Mouse (Mus musculus) spleen, adult 2 months (tissue): ENCODE data around the gene Krtap5-5. TPM values are rescaled to one million over a fixed set of nuclear protein-coding genes. Genes with fewer than 3 reads are reported as not detected.
"Not testable (repeated sequence)": the region's sequence is repeated elsewhere in the genome, so short reads cannot be mapped to it uniquely, and the experiment has no call there.

Experiments
- DNase-seq, 2 experiments: peaks; one replicate each; pipeline versions ENCODE4 v3.0.0 to v3.0.0-alpha.2; 2012 to 2021; ENCODE audit warnings: low spot score in 2 of 2, low read depth in 1 of 2
- H3K27ac ChIP-seq: fragments of 200-500 bp; 2 replicates; pipeline ENCODE4 v1.5.1; 2012; ENCODE audit warnings: low read length, inconsistent platforms; ENCODE audit not compliant: insufficient read depth
- H3K27me3 ChIP-seq: fragments of 200-500 bp; 2 replicates; pipeline ENCODE4 v1.6.1; 2012; ENCODE audit warnings: mild to moderate bottlenecking, moderate library complexity, low read length, inconsistent platforms; ENCODE audit not compliant: control insufficient read depth, insufficient read depth
- H3K36me3 ChIP-seq: fragments of 200-500 bp; 2 replicates; pipeline ENCODE4 v1.6.1; 2012; ENCODE audit warnings: mild to moderate bottlenecking, low read length, inconsistent platforms; ENCODE audit not compliant: control insufficient read depth, insufficient read depth
- H3K4me1 ChIP-seq: fragments of 200-500 bp; 2 replicates; pipeline ENCODE4 v1.6.1; 2011; ENCODE audit warnings: inconsistent platforms; ENCODE audit not compliant: control insufficient read depth, insufficient read depth, insufficient read length
- H3K4me3 ChIP-seq: fragments of 200-500 bp; 2 replicates; pipeline ENCODE4 v1.5.1; 2011; ENCODE audit warnings: mild to moderate bottlenecking, inconsistent platforms; ENCODE audit not compliant: insufficient read depth, insufficient read length; ENCODE audit errors: extremely low read depth
- CTCF ChIP-seq: fragments of 200-500 bp; IDR thresholded peaks from 2 replicates; pipeline ENCODE4 v1.5.1; 2011; ENCODE audit warnings: mild to moderate bottlenecking, inconsistent platforms; ENCODE audit not compliant: insufficient read depth, insufficient read length, insufficient replicate concordance; ENCODE audit errors: extremely low read depth
- POLR2A ChIP-seq: fragments of 200-500 bp; IDR thresholded peaks from 2 replicates; pipeline ENCODE4 v1.6.1; 2011; ENCODE audit warnings: low read depth, low read length, inconsistent platforms
- WGBS: fragments of 180-500 bp; shearing (Covaris S2); methylation state at CpG from one replicate; pipeline ENCODE4 v1.1.7; 2018; 5-methylcytosine and 5-hydroxymethylcytosine counted together
- polyA plus RNA-seq: library from polyadenylated mRNA; depleted of rRNA; stranded (reverse); fragments of >200 nt; gene quantifications from 2 replicates; pipeline ENCODE4 v1.2.3, GENCODE M21; 2012

Gene Krtap5-5
- polyA plus RNA-seq, 1 experiment: not detected

DNA sequence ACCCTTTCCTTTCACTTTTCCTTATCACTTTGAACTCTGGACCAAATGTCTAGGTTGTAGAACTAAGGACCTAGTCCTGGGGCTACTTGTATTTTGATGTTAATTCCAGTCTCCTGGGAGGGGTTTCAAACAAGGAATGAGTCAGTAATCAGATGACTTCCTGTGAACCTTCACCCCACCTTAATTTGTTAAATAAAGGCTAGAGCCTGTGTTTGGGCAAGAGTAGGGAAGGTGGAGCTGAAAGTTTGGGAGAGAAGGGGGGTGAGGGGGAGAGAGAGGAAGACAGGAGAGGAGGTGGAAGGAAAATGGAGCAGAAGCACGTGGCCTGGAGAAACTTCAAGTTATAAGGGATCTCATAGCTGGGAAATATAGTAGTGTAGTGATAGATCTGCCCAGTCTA is 1.8 kb upstream of the Krtap5-5 start:
- H3K27ac ChIP-seq: no peak overlapping the region
- TF ChIP-seq POLR2A (no peak), CTCF (no peak)
- H3K4me3 ChIP-seq: no peak overlapping the region
- no peaks in the 10 kb centered on the region for H3K36me3 ChIP-seq
- H3K4me1 ChIP-seq: no peaks in the 10 kb centered on the region
- DNase-seq: no peak
- WGBS: 63% methylated on average over 1 of the region's 1 CpGs
- H3K27me3 ChIP-seq: no peaks in the 10 kb centered on the region

DNA sequence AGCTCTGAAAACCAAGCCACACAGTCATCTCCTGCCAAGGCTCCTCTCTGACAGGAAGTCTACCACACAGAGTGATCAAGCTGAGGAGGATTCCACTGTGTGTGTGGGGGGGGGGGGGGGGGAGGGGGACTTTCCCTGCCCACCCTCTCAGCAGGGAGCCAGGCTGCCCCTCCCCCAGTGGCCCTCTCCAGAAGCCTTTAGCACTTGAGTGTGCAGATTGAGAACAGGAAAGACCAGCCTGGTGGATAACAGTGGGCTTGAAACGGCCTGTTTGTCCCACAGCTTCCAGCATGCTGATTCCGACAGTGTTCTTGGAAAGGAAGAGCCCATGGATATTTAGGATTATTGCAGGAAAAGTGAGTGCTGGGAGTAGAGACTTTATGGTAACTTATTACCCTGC is 5.3 kb downstream of the Krtap5-5 start:
- DNase-seq: no peak
- Histone ChIP-seq H3K4me1 (no peaks in the 10 kb centered on the region), H3K27me3 (no peaks in the 10 kb centered on the region), H3K36me3 (no peaks in the 10 kb centered on the region), H3K4me3 (no peak overlapping the region), H3K27ac (no peak overlapping the region)
- 61% methylated on average over 2 of the region's 2 CpGs for WGBS
- TF ChIP-seq CTCF (no peak), POLR2A (no peak)

DNA sequence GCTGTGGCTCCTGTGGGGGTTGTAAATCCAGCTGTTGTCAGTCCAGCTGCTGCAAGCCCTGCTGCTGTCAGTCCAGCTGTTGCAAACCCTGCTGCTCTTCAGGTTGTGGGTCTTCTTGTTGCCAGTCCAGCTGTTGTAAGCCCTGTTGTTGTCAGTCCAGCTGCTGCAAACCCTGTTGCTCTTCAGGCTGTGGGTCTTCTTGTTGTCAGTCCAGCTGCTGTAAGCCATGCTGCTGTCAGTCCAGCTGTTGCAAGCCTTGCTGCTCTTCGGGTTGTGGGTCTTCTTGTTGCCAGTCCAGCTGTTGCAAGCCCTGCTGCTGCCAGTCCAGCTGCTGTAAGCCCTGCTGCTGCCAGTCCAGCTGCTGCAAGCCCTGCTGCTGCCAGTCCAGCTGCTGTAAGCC is 17.6 kb downstream of the Krtap5-5 start:
- 52% methylated on average over 1 of the region's 1 CpGs for WGBS
- not testable (repeated sequence) for DNase-seq, H3K27ac ChIP-seq, H3K4me3 ChIP-seq, H3K4me1 ChIP-seq, H3K36me3 ChIP-seq, H3K27me3 ChIP-seq

DNA sequence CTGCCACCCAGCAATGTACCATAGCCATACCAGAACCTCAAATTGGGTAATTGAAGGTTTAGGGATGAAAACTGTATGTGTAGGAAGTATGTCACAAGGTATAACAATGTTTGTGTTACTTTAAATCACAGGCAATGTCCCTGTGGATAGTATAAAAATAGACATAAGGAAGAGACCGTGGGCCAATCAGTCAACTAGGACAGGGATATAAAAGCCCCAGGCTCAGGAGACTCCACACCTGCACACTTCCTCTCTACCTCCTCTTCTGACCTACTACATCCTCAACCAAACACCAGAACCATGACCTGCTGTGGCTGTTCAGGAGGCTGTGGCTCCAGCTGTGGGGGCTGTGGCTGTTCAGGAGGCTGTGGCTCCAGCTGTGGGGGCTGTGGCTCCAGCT is 18.2 kb downstream of the Krtap5-5 start, which contains the start of gene Gm7579:
Gene Gm7579 (plus strand): TSS at position 301 of the 400 bp plus-strand sequence.
- Histone ChIP-seq H3K4me3 (no peak within 1 kb of the TSS), H3K27ac (no peak within 1 kb of the TSS), H3K27me3 (no peaks in the 10 kb centered on the region), H3K36me3 (no peaks in the 10 kb centered on the region), H3K4me1 (no peaks in the 10 kb centered on the region)
- TF ChIP-seq POLR2A (no peak), CTCF (no peak)
- no peak for DNase-seq
- WGBS: 34% methylated on average over 1 of the region's 1 CpGs

DNA sequence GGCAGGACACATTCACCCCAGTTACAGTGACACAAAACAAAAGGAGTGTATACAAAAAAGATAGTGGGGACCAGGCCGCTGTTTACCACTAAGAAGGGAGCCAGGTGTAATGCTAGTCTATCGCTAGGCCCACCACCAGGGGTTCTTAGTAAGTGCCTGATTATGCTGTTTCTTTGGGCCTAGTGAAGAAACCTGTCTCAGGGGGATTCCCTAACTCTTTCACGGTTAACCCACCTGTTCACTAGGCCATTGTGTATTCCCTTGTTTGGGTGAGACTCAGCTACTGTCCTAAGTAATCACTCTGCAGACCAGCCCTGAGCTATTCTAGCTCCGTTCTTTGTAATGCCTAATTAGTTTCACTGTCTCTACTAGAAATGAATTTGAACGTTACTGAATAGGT is 22.9 kb downstream of the Krtap5-5 start:
- H3K36me3 ChIP-seq, H3K4me3 ChIP-seq, H3K27me3 ChIP-seq, DNase-seq, H3K27ac ChIP-seq, H3K4me1 ChIP-seq: not testable (repeated sequence)
- 95% methylated on average over 5 of the region's 5 CpGs for WGBS

DNA sequence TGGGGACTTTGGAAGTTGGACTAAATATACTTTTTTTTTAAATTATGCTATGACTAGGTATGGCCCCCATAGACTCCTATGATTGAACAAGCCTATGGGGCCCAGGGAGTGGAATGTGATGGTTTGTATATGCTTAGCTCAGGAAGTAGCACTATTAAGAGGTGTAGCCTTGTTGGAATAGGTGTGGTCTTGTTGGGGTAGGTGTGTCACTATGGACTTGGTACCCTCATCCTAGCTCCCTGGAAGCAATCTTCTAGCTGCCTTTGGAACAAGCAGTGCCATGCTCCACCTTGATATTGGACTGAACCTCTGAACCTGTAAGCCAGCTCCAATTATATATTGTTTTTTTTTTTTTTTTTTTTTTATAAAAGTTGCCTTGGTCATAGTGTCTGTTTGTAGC is 24.3 kb downstream of the Krtap5-5 start:
- H3K27me3 ChIP-seq: no peaks in the 10 kb centered on the region
- no peaks in the 10 kb centered on the region for H3K4me1 ChIP-seq
- DNase-seq: no peak
- H3K27ac ChIP-seq: no peak overlapping the region
- no peaks in the 10 kb centered on the region for H3K36me3 ChIP-seq
- H3K4me3 ChIP-seq: no peak overlapping the region
- no peak for TF ChIP-seq CTCF
- TF ChIP-seq POLR2A: no peak

DNA sequence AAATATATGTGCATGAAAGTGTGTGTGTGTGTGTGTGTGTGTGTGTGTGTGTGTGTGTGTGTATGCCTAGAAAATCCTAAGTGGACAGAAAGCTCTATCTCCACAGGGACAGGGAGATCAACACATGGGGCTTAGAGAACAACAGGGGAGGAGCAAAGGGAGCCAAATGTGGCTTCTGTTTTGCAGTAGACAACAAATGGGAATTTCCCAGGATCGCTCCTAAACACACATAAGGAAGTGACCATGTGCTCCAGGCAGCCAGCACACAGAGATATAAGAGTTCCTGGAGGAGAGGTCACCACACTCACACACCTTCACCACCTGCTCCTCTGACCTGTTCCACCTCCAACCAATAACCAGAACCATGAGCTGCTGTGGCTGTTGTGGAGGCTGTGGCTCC is 28.7 kb downstream of the Krtap5-5 start, which contains the start of gene Krtap5-3:
Gene Krtap5-3 (plus strand): TSS at position 301 of the 400 bp plus-strand sequence.
- Histone ChIP-seq H3K4me1 (no peaks in the 10 kb centered on the region), H3K36me3 (no peaks in the 10 kb centered on the region), H3K27me3 (no peaks in the 10 kb centered on the region), H3K4me3 (no peak within 1 kb of the TSS), H3K27ac (no peak within 1 kb of the TSS)
- TF ChIP-seq POLR2A (no peak), CTCF (no peak)
- DNase-seq: no peak
- WGBS: 59% methylated on average over 1 of the region's 1 CpGs

DNA sequence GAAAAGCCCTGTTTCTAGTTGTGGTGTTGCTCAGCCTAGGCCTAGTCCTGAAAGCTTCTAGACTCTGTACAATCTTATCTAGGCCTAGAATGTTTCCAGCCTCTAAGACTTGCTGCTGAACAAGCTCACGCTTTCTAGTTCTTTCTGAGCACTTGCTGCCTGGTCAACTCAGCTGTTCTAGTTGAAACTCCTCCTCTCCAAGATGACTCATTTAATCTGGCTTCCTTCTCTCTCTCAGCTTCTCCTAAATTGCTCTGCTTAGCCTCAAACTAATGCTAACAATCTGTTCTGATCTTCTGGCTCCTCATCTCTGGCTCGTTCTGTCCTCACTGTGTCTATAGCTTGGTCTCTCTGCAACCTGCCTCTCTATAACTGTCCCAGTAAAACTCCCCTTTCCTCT is 31.0 kb downstream of the Krtap5-5 start:
- Histone ChIP-seq H3K4me1 (no peaks in the 10 kb centered on the region), H3K4me3 (no peak overlapping the region), H3K27me3 (no peaks in the 10 kb centered on the region), H3K36me3 (no peaks in the 10 kb centered on the region), H3K27ac (no peak overlapping the region)
- DNase-seq: no peak
- 62% methylated on average over 2 of the region's 2 CpGs for WGBS
- TF ChIP-seq POLR2A (no peak), CTCF (no peak)
